Mouse (Mus musculus) testis, postnatal 10 days (tissue): ENCODE data around the gene Tnnc1.

Experiments
- DNase-seq: peaks from one replicate; pipeline ENCODE4 v3.0.0; 2021; ENCODE audit warnings: low spot score

Tnnc1 gene

GRCm38 (mm10) chr14:31208084-31208483, at the start of gene Tnnc1:
TSS of gene Tnnc1 (plus strand) at chr14:31208312.
- no peak for DNase-seq

GRCm38 (mm10) chr14:31160196-31161150, 47.6 kb upstream of the Tnnc1 start:
- DNase-seq = no peak

GRCm38 (mm10) chr14:31161191-31161590, 46.9 kb upstream of the Tnnc1 start:
- no peak for DNase-seq

GRCm38 (mm10) chr14:31161638-31162037, 46.5 kb upstream of the Tnnc1 start:
- DNase-seq = no peak

GRCm38 (mm10) chr14:31164067-31164466, 44.0 kb upstream of the Tnnc1 start:
- no peak for DNase-seq

GRCm38 (mm10) chr14:31165010-31165409, 43.1 kb upstream of the Tnnc1 start:
- DNase-seq = no peak

GRCm38 (mm10) chr14:31165458-31165857, 42.7 kb upstream of the Tnnc1 start:
- no peak for DNase-seq

GRCm38 (mm10) chr14:31165991-31166630, 42.0 kb upstream of the Tnnc1 start:
- DNase-seq = no peak

GRCm38 (mm10) chr14:31166827-31167226, 41.3 kb upstream of the Tnnc1 start:
- DNase-seq = no peak

- no peak for DNase-seq
Measured at GRCm38 (mm10) chr14:31168425-31168824, 39.7 kb upstream of the Tnnc1 start, which contains the start of gene Stab1. TSS of gene Stab1 (minus strand) at chr14:31168641.

- DNase-seq = no peak
Measured at GRCm38 (mm10) chr14:31169508-31169907, 38.6 kb upstream of the Tnnc1 start.

GRCm38 (mm10) chr14:31170963-31171362, 37.1 kb upstream of the Tnnc1 start:
- no peak for DNase-seq

GRCm38 (mm10) chr14:31171386-31171785, 36.7 kb upstream of the Tnnc1 start:
- no peak for DNase-seq

GRCm38 (mm10) chr14:31171821-31172220, 36.3 kb upstream of the Tnnc1 start:
- DNase-seq = no peak

GRCm38 (mm10) chr14:31172781-31173455, 35.2 kb upstream of the Tnnc1 start:
- DNase-seq = no peak

GRCm38 (mm10) chr14:31173537-31173936, 34.6 kb upstream of the Tnnc1 start:
- DNase-seq = no peak

- no peak for DNase-seq
Measured at GRCm38 (mm10) chr14:31177287-31177686, 30.8 kb upstream of the Tnnc1 start.

GRCm38 (mm10) chr14:31177715-31178114, 30.4 kb upstream of the Tnnc1 start:
- no peak for DNase-seq

GRCm38 (mm10) chr14:31179677-31180365, 28.3 kb upstream of the Tnnc1 start:
- no peak for DNase-seq

- DNase-seq = no peak
Measured at GRCm38 (mm10) chr14:31181512-31181911, 26.6 kb upstream of the Tnnc1 start.

- DNase-seq = no peak
Measured at GRCm38 (mm10) chr14:31182786-31183290, 25.3 kb upstream of the Tnnc1 start.

GRCm38 (mm10) chr14:31183541-31183940, 24.6 kb upstream of the Tnnc1 start:
- DNase-seq = no peak
